Mouse (Mus musculus) stomach, embryonic 15.5 days (tissue): Measurements from ENCODE around the gene Sac3d1. TPM values are rescaled to one million over a fixed set of nuclear protein-coding genes. Genes with fewer than 3 reads are reported as not detected.
"Not testable (repeated sequence)": the region's sequence is repeated elsewhere in the genome, so short reads cannot be mapped to it uniquely, and the experiment has no call there.

ENCODE experiments used
- ATAC-seq: fragments of 200-750 bp; cut with Nextera tagmentation; 2 replicates; pipeline ENCODE4 v1.8.0; 2017; ENCODE audit warnings: low read depth, moderate number of reproducible peaks, moderate TSS enrichment; ENCODE audit not compliant: insufficient read depth, low FRiP score
- H3K27ac ChIP-seq: fragments of 300-500 bp; sonication (generic); 2 replicates; pipeline ENCODE4 v1.5.1; 2015; ENCODE audit warnings: mild to moderate bottlenecking, inconsistent platforms
- H3K27me3 ChIP-seq: fragments of 300-500 bp; sonication (generic); replicated peaks from 2 replicates; pipeline ENCODE4 v1.6.1; 2015; ENCODE audit warnings: inconsistent platforms
- H3K36me3 ChIP-seq: fragments of 300-500 bp; sonication (generic); 2 replicates; pipeline ENCODE4 v1.6.1; 2015; ENCODE audit warnings: inconsistent platforms
- H3K4me1 ChIP-seq: fragments of 300-500 bp; sonication (generic); 2 replicates; pipeline ENCODE4 v1.6.1; 2015; ENCODE audit warnings: inconsistent platforms
- H3K4me2 ChIP-seq: fragments of 300-500 bp; sonication (generic); 2 replicates; pipeline ENCODE4 v1.6.1; 2015; ENCODE audit warnings: mild to moderate bottlenecking, inconsistent platforms
- H3K4me3 ChIP-seq: fragments of 300-500 bp; sonication (generic); replicated peaks from 2 replicates; pipeline ENCODE4 v1.5.1; 2015; ENCODE audit warnings: inconsistent platforms
- H3K9ac ChIP-seq: fragments of 300-500 bp; sonication (generic); 2 replicates; pipeline ENCODE4 v1.6.1; 2015; ENCODE audit warnings: inconsistent platforms
- H3K9me3 ChIP-seq: fragments of 300-500 bp; sonication (generic); 2 replicates; pipeline ENCODE4 v1.6.1; 2016; ENCODE audit warnings: inconsistent platforms
- WGBS: fragments of 180-500 bp; shearing (Covaris S2); methylation state at CpG from one replicate; pipeline ENCODE4 v1.1.7; 2015; 5-methylcytosine and 5-hydroxymethylcytosine counted together
- polyA plus RNA-seq: library from polyadenylated mRNA; unstranded; fragments of >200 nt; fragmentation: Nextera tagmentation; extraction: Ambion mirVana; gene quantifications from 2 replicates; pipeline ENCODE4 v1.2.1, GENCODE M21; 2015

Sac3d1 gene
- polyA plus RNA-seq, 1 experiment from 2014 or later: 46.1 TPM

- not testable (repeated sequence) for H3K36me3 ChIP-seq, H3K4me2 ChIP-seq, H3K4me3 ChIP-seq, H3K27ac ChIP-seq, ATAC-seq, H3K4me1 ChIP-seq, H3K9ac ChIP-seq, H3K27me3 ChIP-seq, H3K9me3 ChIP-seq
- 52% methylated on average over 1 of the region's 1 CpGs for WGBS
Measured at GRCm38 (mm10) chr19:6133197-6133596, 14.7 kb upstream of the Sac3d1 start.

- Histone ChIP-seq H3K4me3 (no peak overlapping the region), H3K9me3 (no peaks in the 10 kb centered on the region), H3K4me2 (no peak overlapping the region), H3K27me3 (no peaks in the 10 kb centered on the region), H3K27ac (no peak overlapping the region), H3K4me1 (no peaks in the 10 kb centered on the region), H3K9ac (no peak overlapping the region), H3K36me3 (peaks cover 5% of the 10 kb centered on the region; the same call in 1 of the 2 replicates)
- WGBS: 82% methylated on average over 7 of the region's 7 CpGs
- ATAC-seq: peak; percentile 63
Measured at GRCm38 (mm10) chr19:6132171-6132827, 13.8 kb upstream of the Sac3d1 start.

GRCm38 (mm10) chr19:6130414-6131128 is 12.1 kb upstream of the Sac3d1 start:
- whole genome bisulfite sequencing: 66% methylated on average over 7 of the region's 7 CpGs
- H3K27ac ChIP-seq, H3K4me3 ChIP-seq, H3K9me3 ChIP-seq, H3K36me3 ChIP-seq, H3K9ac ChIP-seq, H3K27me3 ChIP-seq, H3K4me1 ChIP-seq, ATAC-seq, H3K4me2 ChIP-seq: not testable (repeated sequence)

GRCm38 (mm10) chr19:6127760-6128341 is 9.4 kb upstream of the Sac3d1 start, which contains the start of gene Snx15:
Gene Snx15, minus strand, starts transcription at chr19:6128304.
- ATAC-seq: peak; percentile 90

GRCm38 (mm10) chr19:6126789-6127580 is 8.5 kb upstream of the Sac3d1 start:
- no peak overlapping the region for H3K9ac ChIP-seq

More at GRCm38 (mm10) chr19:6127760-6128341, 9.4 kb upstream of the Sac3d1 start, which contains the start of gene Snx15:
- WGBS: under 1% methylated on average over 32 of the region's 32 CpGs
- Histone ChIP-seq H3K36me3 (no peaks in the 10 kb centered on the region), H3K27me3 (no peaks in the 10 kb centered on the region), H3K9me3 (no peaks in the 10 kb centered on the region), H3K4me3 (peak within 1 kb of the TSS; percentile 67), H3K4me1 (no peaks in the 10 kb centered on the region), H3K27ac (peak within 1 kb of the TSS; percentile 95), H3K9ac (peak within 1 kb of the TSS; percentile 46), H3K4me2 (peak within 1 kb of the TSS; percentile 71)

GRCm38 (mm10) chr19:6126289-6126688 is 7.8 kb upstream of the Sac3d1 start:
- no peak overlapping the region for H3K27ac ChIP-seq
- WGBS: 24% methylated on average over 4 of the region's 4 CpGs
- H3K4me2 ChIP-seq: no peak overlapping the region
- no peak for ATAC-seq
- H3K4me1 ChIP-seq: no peaks in the 10 kb centered on the region
- H3K9ac ChIP-seq: no peak overlapping the region
- H3K9me3 ChIP-seq: no peaks in the 10 kb centered on the region
- no peaks in the 10 kb centered on the region; the same call in 1 of the 2 replicates for H3K36me3 ChIP-seq
- H3K4me3 ChIP-seq: no peak overlapping the region
- no peaks in the 10 kb centered on the region for H3K27me3 ChIP-seq

More at GRCm38 (mm10) chr19:6126789-6127580, 8.5 kb upstream of the Sac3d1 start:
- Histone ChIP-seq H3K36me3 (no peaks in the 10 kb centered on the region; the same call in 1 of the 2 replicates), H3K9me3 (no peaks in the 10 kb centered on the region), H3K4me2 (peak overlapping the region; percentile 71), H3K27me3 (no peaks in the 10 kb centered on the region), H3K27ac (peak overlapping the region; percentile 95), H3K4me3 (peak overlapping the region; percentile 67), H3K4me1 (no peaks in the 10 kb centered on the region)
- WGBS: 68% methylated on average over 10 of the region's 10 CpGs
- ATAC-seq: no peak

- Histone ChIP-seq H3K27ac (no peak overlapping the region), H3K9ac (no peak overlapping the region), H3K4me1 (no peaks in the 10 kb centered on the region), H3K27me3 (no peaks in the 10 kb centered on the region), H3K36me3 (no peaks in the 10 kb centered on the region; the same call in 1 of the 2 replicates), H3K4me2 (no peak overlapping the region), H3K4me3 (no peak overlapping the region), H3K9me3 (no peaks in the 10 kb centered on the region)
- WGBS: 72% methylated on average over 2 of the region's 2 CpGs
- ATAC-seq: no peak
Measured at GRCm38 (mm10) chr19:6124898-6125297, 6.4 kb upstream of the Sac3d1 start.

- no peak for ATAC-seq
- 49% methylated on average over 8 of the region's 8 CpGs for WGBS
- H3K9ac ChIP-seq: no peak overlapping the region
- H3K4me3 ChIP-seq: no peak overlapping the region
- H3K27me3 ChIP-seq: no peaks in the 10 kb centered on the region
- H3K4me2 ChIP-seq: no peak overlapping the region
- H3K9me3 ChIP-seq: no peaks in the 10 kb centered on the region
- H3K36me3 ChIP-seq: no peaks in the 10 kb centered on the region; the same call in 1 of the 2 replicates
- no peak overlapping the region for H3K27ac ChIP-seq
- H3K4me1 ChIP-seq: peaks cover 6% of the 10 kb centered on the region; the same call in 1 of the 2 replicates
Measured at GRCm38 (mm10) chr19:6123330-6123729, 4.9 kb upstream of the Sac3d1 start.

GRCm38 (mm10) chr19:6121761-6122160 is 3.3 kb upstream of the Sac3d1 start:
- Histone ChIP-seq H3K4me1 (peaks cover 14% of the 10 kb centered on the region), H3K9me3 (no peaks in the 10 kb centered on the region), H3K4me3 (no peak overlapping the region), H3K27ac (no peak overlapping the region), H3K9ac (no peak overlapping the region), H3K4me2 (no peak overlapping the region), H3K36me3 (no peaks in the 10 kb centered on the region; the same call in 1 of the 2 replicates), H3K27me3 (no peaks in the 10 kb centered on the region)
- WGBS: 31% methylated on average over 19 of the region's 19 CpGs
- ATAC-seq: no peak

GRCm38 (mm10) chr19:6118677-6119185 is 281 bp upstream of the Sac3d1 start:
- ATAC-seq: 0 out of 2 replicates have a peak, but pooled peaks have one; percentile 6
- WGBS: 1% methylated on average over 8 of the region's 8 CpGs
- Histone ChIP-seq H3K9ac (peak overlapping the region; percentile 27; the same call in 1 of the 2 replicates), H3K27ac (peak overlapping the region; percentile 99), H3K4me3 (peak overlapping the region; percentile 85), H3K4me1 (peaks cover 21% of the 10 kb centered on the region), H3K9me3 (no peaks in the 10 kb centered on the region), H3K4me2 (peak overlapping the region; percentile 80), H3K27me3 (no peaks in the 10 kb centered on the region), H3K36me3 (peaks cover 27% of the 10 kb centered on the region)

GRCm38 (mm10) chr19:6117346-6117985 is 984 bp downstream of the Sac3d1 start:
- ATAC-seq: peak; percentile 2
- H3K27me3 ChIP-seq: no peaks in the 10 kb centered on the region
- H3K9ac ChIP-seq: peak overlapping the region; percentile 77
- H3K36me3 ChIP-seq: peaks cover 27% of the 10 kb centered on the region
- H3K4me2 ChIP-seq: peak overlapping the region; percentile 80
- H3K4me1 ChIP-seq: peaks cover 21% of the 10 kb centered on the region
- H3K27ac ChIP-seq: peak overlapping the region; percentile 99
- H3K4me3 ChIP-seq: peak overlapping the region; percentile 85
- no peaks in the 10 kb centered on the region for H3K9me3 ChIP-seq
- WGBS: 4% methylated on average over 32 of the region's 32 CpGs
